Mouse (Mus musculus): ENCODE measurements at regions not wholly inside any gene's neighbourhood (a gene's known extent, or its start where the extent isn't known, plus 50 kb on each side); places are given as distances from the start of the nearest gene placed in this dataset.

DNA sequence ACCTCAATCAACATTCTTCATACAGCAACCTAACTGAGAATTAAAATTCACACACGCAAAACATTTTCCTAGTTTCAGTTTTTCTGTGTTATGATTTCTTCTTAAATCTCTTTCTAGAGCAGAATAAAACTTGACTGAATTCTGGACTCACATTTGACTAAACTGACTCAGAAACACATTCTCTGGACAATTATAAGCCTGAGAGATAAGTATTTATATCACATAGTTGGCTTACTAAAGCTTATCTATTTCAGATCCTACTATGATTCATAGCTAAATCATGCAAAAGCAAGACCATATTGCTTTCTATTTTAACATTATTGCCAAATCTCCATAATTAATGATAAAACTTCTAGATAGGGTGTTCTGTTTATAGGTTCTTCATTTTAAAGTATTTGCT lies 529.5 kb upstream of the Sox9 start:
- no peak for DNase-seq

DNA sequence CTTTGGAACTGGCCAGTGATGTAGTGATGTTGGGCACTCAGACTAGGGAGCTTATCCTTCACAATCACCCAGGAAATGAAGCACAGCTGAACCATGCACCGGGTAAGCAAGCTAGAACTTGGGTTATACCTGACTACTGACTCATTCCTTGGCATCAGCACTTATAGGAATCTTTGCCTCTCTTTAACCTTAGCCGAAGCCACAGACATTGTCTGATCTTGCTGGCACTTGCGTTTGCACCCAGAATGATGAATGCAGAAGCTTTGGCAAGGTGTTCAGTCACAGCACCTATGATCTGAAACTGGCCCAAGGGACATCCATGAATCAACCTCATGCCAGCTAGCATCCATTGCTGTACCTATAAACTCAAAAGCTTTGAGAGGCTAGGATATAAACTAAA lies 529.0 kb upstream of the Sox9 start:
- DNase-seq, result no peak

- DNase-seq, result no peak
Measured at GRCm38 (mm10) chr11:112256326-112256725, 525.7 kb upstream of the Sox9 start.

DNA sequence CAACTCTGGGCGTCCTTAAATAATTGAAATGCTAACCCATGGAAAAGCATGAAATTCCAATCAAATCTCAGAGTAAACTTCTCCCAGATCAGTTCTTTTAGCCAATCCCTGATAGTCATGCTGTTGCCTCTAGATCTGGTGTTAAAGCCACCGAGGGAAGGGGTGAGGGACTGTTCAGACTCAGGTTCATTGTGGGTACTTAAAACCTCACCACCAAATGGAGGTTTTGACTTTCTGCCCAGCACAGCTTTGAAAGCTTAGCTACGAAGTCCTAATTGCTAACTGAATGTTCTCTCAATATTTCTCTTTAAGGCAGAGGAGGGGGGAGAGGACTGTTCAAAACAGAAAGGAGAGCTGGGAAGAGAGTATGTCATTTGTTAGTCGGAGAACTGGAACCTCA lies 517.9 kb upstream of the Sox9 start:
- DNase-seq, result no peak

DNA sequence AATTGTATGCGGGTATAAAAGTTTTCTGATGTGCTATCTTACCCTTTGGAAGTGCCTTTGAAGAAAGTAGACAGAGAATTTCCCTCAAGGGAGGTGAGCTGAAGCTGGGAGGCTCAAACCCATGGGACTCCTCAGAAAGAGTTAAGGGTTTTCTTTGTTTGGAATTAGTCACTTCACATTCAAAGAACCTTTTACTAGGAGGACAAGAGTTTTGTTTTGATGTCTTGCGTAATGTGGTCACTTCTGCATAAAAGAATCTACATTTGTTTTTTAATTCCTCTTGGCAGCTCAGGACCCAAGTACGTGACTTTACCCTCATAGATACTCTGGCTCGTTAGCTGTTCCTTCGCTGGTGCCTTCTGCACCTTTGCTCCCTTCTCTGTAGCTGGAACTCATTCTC lies 511.1 kb upstream of the Sox9 start:
- DNase-seq, result no peak

DNA sequence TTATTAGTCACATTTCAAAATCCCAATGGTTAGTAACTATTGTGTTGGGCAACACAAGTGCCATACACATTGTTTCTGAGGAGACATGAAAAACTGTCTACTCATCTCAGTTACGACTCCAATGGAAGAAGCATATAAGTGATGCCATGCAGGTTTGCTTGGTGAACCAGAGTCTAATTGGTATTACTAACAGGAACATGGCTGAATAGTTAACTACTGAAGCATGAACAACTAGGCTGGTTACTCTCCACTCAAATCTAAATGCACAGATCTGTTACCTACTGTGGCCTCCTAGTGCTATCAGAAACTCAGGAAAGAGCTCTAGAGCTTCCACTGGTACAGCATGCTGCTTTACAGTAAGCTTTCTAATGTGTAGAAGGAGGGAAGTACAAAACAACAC lies 503.5 kb upstream of the Sox9 start:
- no peak for DNase-seq

DNA sequence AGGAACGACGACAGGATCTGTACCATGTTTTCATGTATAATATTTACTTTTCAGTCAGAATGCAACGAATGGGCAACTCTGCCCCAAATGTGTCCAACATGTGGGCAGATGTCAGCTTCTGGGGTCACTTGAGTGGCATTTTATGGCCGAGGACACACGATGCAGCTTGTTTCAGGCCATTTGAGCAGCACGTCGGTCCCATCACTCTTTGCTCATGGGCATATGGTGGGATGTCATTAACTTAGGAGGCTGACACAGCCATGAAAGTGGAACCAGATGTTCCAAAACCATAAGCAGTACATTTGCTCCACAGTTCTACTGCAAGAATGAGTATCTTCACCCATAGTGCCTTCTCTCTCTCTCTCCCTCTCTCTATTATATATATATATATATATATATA lies 499.1 kb upstream of the Sox9 start:
- no peak for DNase-seq

DNA sequence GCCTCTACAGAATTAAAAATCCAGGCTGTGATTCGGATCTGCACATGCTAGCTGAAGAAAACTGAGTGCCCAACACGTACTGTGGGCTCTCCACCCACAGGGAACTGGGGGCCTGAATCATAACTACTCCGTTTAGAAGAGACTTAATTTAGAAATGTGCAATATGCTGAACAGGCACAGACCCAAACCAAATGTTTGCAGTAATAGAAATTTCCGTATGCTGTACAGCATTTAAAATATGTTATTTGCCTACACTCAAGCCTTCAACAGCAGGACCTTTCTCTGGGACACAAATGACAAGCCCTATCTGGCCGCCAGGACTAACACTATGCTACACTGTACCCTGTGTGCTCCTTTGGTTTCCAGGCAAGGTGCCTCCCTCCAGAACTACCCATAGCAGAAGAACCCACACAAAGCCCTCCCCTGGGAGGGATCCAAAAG lies 483.1 kb upstream of the Sox9 start:
- DNase-seq, result no peak

GRCm38 (mm10) chr11:112303091-112303490 lies 478.9 kb upstream of the Sox9 start:
- DNase-seq, result no peak

DNA sequence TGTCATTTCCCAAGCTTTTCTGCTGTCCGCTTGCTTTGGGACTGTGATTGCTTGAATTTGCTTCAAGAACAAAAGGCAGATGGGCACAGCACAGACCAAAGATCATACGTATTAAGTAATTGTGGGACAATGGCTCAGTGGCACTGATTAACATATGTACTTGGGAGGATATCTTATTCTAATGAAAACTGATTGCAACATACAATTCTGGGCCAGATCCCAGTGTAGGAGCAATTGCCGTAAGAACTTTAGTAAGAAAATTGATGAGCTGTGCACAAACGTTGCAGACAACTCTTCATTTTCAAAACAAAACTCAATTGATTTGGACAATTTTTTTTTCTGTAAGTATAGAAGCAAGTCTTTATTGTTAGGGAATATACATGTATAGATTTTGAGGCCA lies 456.2 kb upstream of the Sox9 start:
- no peak for DNase-seq

- no peak for DNase-seq
Measured at GRCm38 (mm10) chr11:112327606-112328005, 454.4 kb upstream of the Sox9 start.

- DNase-seq, result no peak
Measured at GRCm38 (mm10) chr11:112345133-112345532, 436.9 kb upstream of the Sox9 start.

GRCm38 (mm10) chr11:112345586-112345985 lies 436.4 kb upstream of the Sox9 start:
- peak; percentile 15 for DNase-seq

DNA sequence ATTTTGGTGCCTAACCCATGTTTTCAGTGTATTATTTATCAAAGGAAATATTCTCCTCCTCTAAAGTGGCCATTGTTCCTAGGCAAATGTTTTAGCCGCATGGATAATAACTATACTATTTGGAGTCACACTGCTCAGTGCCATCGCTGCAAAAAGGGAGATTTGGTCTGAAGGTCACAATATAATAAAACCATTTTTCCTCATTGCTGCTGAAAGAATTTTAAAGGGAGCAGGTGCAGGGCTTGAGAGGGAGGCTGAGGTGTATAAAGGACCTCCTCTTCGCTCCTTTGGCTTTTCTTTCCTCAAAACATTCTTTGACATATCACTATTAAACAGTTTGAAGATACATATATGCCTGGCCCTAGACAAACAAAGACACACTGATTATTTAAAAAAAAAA lies 435.9 kb upstream of the Sox9 start:
- no peak for DNase-seq

GRCm38 (mm10) chr11:112346532-112346931 lies 435.5 kb upstream of the Sox9 start:
- no peak for DNase-seq

- DNase-seq, result no peak
Measured at GRCm38 (mm10) chr11:112355311-112355710, 426.7 kb upstream of the Sox9 start.

GRCm38 (mm10) chr11:112366715-112367114 lies 415.3 kb upstream of the Sox9 start:
- DNase-seq, result no peak

GRCm38 (mm10) chr11:112370941-112371340 lies 411.1 kb upstream of the Sox9 start:
- DNase-seq, result no peak

GRCm38 (mm10) chr11:112400069-112400468 lies 382.0 kb upstream of the Sox9 start:
- no peak for DNase-seq

DNA sequence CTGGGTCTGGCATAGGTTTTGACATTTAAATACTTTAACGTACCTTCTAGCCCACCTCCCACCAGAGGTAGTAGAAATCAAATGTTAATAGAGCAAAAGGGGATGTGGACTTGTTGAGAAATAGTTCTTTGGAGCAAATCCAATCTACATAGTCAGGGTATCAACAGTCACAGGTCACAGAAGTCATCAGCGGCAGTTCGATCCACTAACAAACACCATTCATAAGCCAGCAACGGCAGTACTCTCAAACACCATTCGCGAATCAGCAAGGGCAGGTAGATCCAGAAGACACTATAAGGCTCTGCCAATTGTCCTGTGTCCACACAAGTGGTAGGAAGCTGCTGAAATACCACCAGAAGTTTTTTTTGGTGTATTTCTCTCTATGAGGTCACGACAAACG lies 374.3 kb upstream of the Sox9 start:
- no peak for DNase-seq

DNA sequence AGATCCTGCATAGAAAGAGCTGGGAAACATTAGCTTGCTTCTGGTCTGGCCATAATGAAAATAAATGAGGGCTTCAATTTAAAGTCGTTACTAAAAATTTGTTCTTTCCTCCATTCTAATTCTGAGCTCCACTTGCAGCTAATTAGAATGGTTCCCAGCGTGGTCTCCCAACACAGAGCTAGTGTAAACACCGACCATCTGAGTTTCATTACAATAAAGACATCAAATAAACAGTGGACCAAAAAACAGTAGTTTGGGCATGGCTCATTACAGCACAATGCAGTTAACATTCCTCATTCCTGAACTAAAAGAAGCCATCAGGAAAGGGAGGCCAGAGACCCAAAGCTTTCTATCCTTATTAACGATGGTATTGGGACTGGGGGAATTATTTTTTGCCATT lies 369.6 kb upstream of the Sox9 start:
- no peak for DNase-seq

DNA sequence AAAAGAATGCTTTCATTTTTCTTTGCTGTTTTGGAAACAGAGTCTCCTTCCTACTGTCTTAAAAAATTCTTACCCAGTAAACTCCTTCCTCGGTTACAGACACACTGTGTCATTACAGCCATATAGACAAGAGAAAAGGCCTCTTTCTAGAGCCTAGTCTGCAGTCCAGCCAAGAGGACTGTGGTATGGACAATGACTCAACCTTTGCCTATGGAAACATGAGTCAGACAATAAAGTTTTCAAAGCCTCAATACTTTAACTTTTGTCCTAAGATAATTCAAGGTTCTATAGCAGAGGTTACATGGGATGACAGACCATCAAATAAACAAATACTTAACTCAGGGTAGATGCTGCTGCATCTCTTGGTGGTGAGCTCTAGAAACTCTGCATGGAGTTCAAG lies 339.4 kb upstream of the Sox9 start:
- no peak for DNase-seq

- no peak for DNase-seq
Measured at GRCm38 (mm10) chr11:112443890-112444289, 338.1 kb upstream of the Sox9 start.

DNA sequence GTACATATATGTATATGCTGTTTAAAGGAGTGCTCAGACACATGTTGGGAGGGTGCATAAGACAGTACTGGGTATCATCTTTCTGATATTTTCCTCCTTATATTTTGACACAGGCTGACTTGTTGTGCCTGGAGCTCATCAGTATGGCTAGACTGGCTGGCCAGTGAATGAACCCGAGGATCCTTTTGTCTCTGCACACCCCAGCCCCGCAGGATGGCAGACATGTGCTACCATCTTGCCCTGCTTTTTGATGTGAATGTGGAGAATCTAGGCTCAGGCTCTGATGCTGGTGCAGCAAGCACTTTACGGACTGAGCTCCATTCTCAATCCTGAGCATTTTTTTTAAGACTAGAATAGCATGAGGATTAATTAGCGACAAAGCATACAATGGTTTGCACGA lies 332.4 kb upstream of the Sox9 start:
- no peak for DNase-seq

GRCm38 (mm10) chr11:112450227-112450626 lies 331.8 kb upstream of the Sox9 start:
- DNase-seq, result no peak
